Mouse (Mus musculus): ENCODE data around the gene Gm20479. TPM values are rescaled to one million over a fixed set of nuclear protein-coding genes. Genes with fewer than 3 reads are reported as not detected.

Gene Gm20479
- total RNA-seq, 2 experiments from 2014 or later, result 2.5 TPM; not detected in 1

GRCm38 (mm10) chr7:27367976-27368375 lies 10.8 kb upstream of the Gm20479 start:
- DNase-seq (ENCODE audit: low spot score in 2 of 2), result no peak

- DNase-seq (ENCODE audit: low spot score in 2 of 2), result no peak
Observed at GRCm38 (mm10) chr7:27366082-27366844, 9.0 kb upstream of the Gm20479 start.

GRCm38 (mm10) chr7:27364379-27364778 lies 7.2 kb upstream of the Gm20479 start:
- no peak for DNase-seq (ENCODE audit: low spot score in 2 of 2)

GRCm38 (mm10) chr7:27361283-27361946 lies 4.2 kb upstream of the Gm20479 start:
- DNase-seq (ENCODE audit: low spot score in 2 of 2), result peak; percentile 97

GRCm38 (mm10) chr7:27360749-27361148 lies 3.5 kb upstream of the Gm20479 start:
- DNase-seq (ENCODE audit: low spot score in 2 of 2), result no peak

- DNase-seq (ENCODE audit: low spot score in 2 of 2), result no peak
Observed at GRCm38 (mm10) chr7:27359706-27360358, 2.6 kb upstream of the Gm20479 start.

- DNase-seq (ENCODE audit: low spot score in 2 of 2), result no peak
Observed at GRCm38 (mm10) chr7:27359162-27359561, 1.9 kb upstream of the Gm20479 start.

GRCm38 (mm10) chr7:27357595-27357978 lies 368 bp upstream of the Gm20479 start:
- no peak for DNase-seq (ENCODE audit: low spot score in 2 of 2)

- DNase-seq (ENCODE audit: low spot score in 2 of 2), result no peak
Observed at GRCm38 (mm10) chr7:27356248-27356647, 971 bp downstream of the Gm20479 start.

- DNase-seq (ENCODE audit: low spot score in 2 of 2), result peak; percentile 49 to 78
Observed at GRCm38 (mm10) chr7:27355745-27356240, 1.4 kb downstream of the Gm20479 start, which contains the start of gene Shkbp1. Shkbp1 (minus strand) TSS chr7:27356019.

- DNase-seq (ENCODE audit: low spot score in 2 of 2), result no peak
Observed at GRCm38 (mm10) chr7:27355261-27355660, 2.0 kb downstream of the Gm20479 start.

GRCm38 (mm10) chr7:27354783-27355182 lies 2.4 kb downstream of the Gm20479 start:
- no peak for DNase-seq (ENCODE audit: low spot score in 2 of 2)

GRCm38 (mm10) chr7:27354144-27354543 lies 3.1 kb downstream of the Gm20479 start:
- no peak for DNase-seq (ENCODE audit: low spot score in 2 of 2)

GRCm38 (mm10) chr7:27345444-27345843 lies 11.8 kb downstream of the Gm20479 start:
- no peak for DNase-seq (ENCODE audit: low spot score in 2 of 2)

- DNase-seq (ENCODE audit: low spot score in 2 of 2), result no peak
Observed at GRCm38 (mm10) chr7:27342595-27342994, 14.6 kb downstream of the Gm20479 start.

GRCm38 (mm10) chr7:27339519-27339918 lies 17.7 kb downstream of the Gm20479 start:
- no peak for DNase-seq (ENCODE audit: low spot score in 2 of 2)

- DNase-seq (ENCODE audit: low spot score in 2 of 2), result no peak
Observed at GRCm38 (mm10) chr7:27339114-27339513, 18.1 kb downstream of the Gm20479 start.

GRCm38 (mm10) chr7:27337175-27337853 lies 19.9 kb downstream of the Gm20479 start, which contains the start of gene Ltbp4:
Ltbp4 (minus strand) TSS chr7:27337692.
- DNase-seq (ENCODE audit: low spot score in 2 of 2), result no peak

GRCm38 (mm10) chr7:27335928-27336823 lies 21.0 kb downstream of the Gm20479 start:
- DNase-seq (ENCODE audit: low spot score in 2 of 2), result peak; percentile 73 to 74
